Mouse (Mus musculus): ENCODE measurements at regions not wholly inside any gene's neighbourhood (a gene's known extent, or its start where the extent isn't known, plus 50 kb on each side); places are given as distances from the start of the nearest gene placed in this dataset.

- DNase-seq (ENCODE audit: low spot score) (peak; percentile 76), ATAC-seq (ENCODE audit: low read depth) (peak; percentile 37; the same call in 1 of the 2 replicates)
- no peak overlapping the region for H3K4me2 ChIP-seq (ENCODE audit: low read depth, low read length)
- H3K9ac ChIP-seq (ENCODE audit: low read depth, low read length), result no peak overlapping the region
- H3K4me3 ChIP-seq (ENCODE audit: low read depth, low read length), result no peak overlapping the region
- no peaks in the 10 kb centered on the region for H3K27me3 ChIP-seq (replicated peaks; ENCODE audit: control insufficient read depth, insufficient read depth, low read length)
- no peaks in the 10 kb centered on the region for H3K9me3 ChIP-seq (ENCODE audit: control insufficient read depth, low read length)
- H3K4me1 ChIP-seq (ENCODE audit: control insufficient read depth, insufficient read depth, low read length), result peaks cover 5% of the 10 kb centered on the region
- 65% methylated on average over 9 of the region's 9 CpGs for WGBS
- no peaks in the 10 kb centered on the region for H3K36me3 ChIP-seq (ENCODE audit: control insufficient read depth, insufficient read depth, low read length)
- H3K27ac ChIP-seq (replicated peaks; ENCODE audit: low read depth, low read length), result no peak overlapping the region
These were observed 1156.6 kb upstream of the A1bg start for GRCm38 (mm10) chr15:62079155-62080109.

- Histone ChIP-seq H3K9me3 (ENCODE audit: control insufficient read depth, low read length) (no peaks in the 10 kb centered on the region), H3K27ac (replicated peaks; ENCODE audit: low read depth, low read length) (no peak overlapping the region), H3K27me3 (replicated peaks; ENCODE audit: control insufficient read depth, insufficient read depth, low read length) (no peaks in the 10 kb centered on the region), H3K4me2 (ENCODE audit: low read depth, low read length) (no peak overlapping the region), H3K4me3 (ENCODE audit: low read depth, low read length) (no peak overlapping the region), H3K9ac (ENCODE audit: low read depth, low read length) (no peak overlapping the region), H3K36me3 (ENCODE audit: control insufficient read depth, insufficient read depth, low read length) (no peaks in the 10 kb centered on the region), H3K4me1 (ENCODE audit: control insufficient read depth, insufficient read depth, low read length) (peaks cover 5% of the 10 kb centered on the region)
- DNase-seq (ENCODE audit: low spot score) (no peak), ATAC-seq (ENCODE audit: low read depth) (no peak)
- WGBS, result 86% methylated on average over 5 of the region's 5 CpGs
These were observed 1153.9 kb upstream of the A1bg start for GRCm38 (mm10) chr15:62076552-62077234.

- Histone ChIP-seq H3K9me3 (ENCODE audit: control insufficient read depth, low read length) (no peaks in the 10 kb centered on the region), H3K4me3 (ENCODE audit: low read depth, low read length) (no peak overlapping the region), H3K9ac (ENCODE audit: low read depth, low read length) (no peak overlapping the region), H3K4me1 (ENCODE audit: control insufficient read depth, insufficient read depth, low read length) (peaks cover 9% of the 10 kb centered on the region), H3K27me3 (replicated peaks; ENCODE audit: control insufficient read depth, insufficient read depth, low read length) (no peaks in the 10 kb centered on the region), H3K36me3 (ENCODE audit: control insufficient read depth, insufficient read depth, low read length) (no peaks in the 10 kb centered on the region), H3K4me2 (ENCODE audit: low read depth, low read length) (no peak overlapping the region), H3K27ac (replicated peaks; ENCODE audit: low read depth, low read length) (no peak overlapping the region)
- ATAC-seq (ENCODE audit: low read depth) (no peak), DNase-seq (ENCODE audit: low spot score) (no peak)
- 89% methylated on average over 4 of the region's 4 CpGs for WGBS
These were observed 1151.9 kb upstream of the A1bg start for GRCm38 (mm10) chr15:62074735-62075134.

- no peak overlapping the region for H3K9ac ChIP-seq (ENCODE audit: low read depth, low read length)
- H3K4me1 ChIP-seq (ENCODE audit: control insufficient read depth, insufficient read depth, low read length), result peaks cover 4% of the 10 kb centered on the region; the same call in 1 of the 2 replicates
- H3K27ac ChIP-seq (replicated peaks; ENCODE audit: low read depth, low read length), result no peak overlapping the region
- no peak overlapping the region for H3K4me2 ChIP-seq (ENCODE audit: low read depth, low read length)
- no peaks in the 10 kb centered on the region for H3K27me3 ChIP-seq (replicated peaks; ENCODE audit: control insufficient read depth, insufficient read depth, low read length)
- no peak overlapping the region for H3K4me3 ChIP-seq (ENCODE audit: low read depth, low read length)
- DNase-seq (ENCODE audit: low spot score) (no peak), ATAC-seq (ENCODE audit: low read depth) (no peak)
- H3K9me3 ChIP-seq (ENCODE audit: control insufficient read depth, low read length), result no peaks in the 10 kb centered on the region
- H3K36me3 ChIP-seq (ENCODE audit: control insufficient read depth, insufficient read depth, low read length), result no peaks in the 10 kb centered on the region
- 91% methylated on average over 5 of the region's 5 CpGs for WGBS
These were observed 1150.8 kb upstream of the A1bg start for GRCm38 (mm10) chr15:62073595-62073994.

- Histone ChIP-seq H3K4me2 (ENCODE audit: low read depth, low read length) (no peak overlapping the region), H3K27ac (replicated peaks; ENCODE audit: low read depth, low read length) (no peak overlapping the region)
- WGBS, result 74% methylated on average over 2 of the region's 2 CpGs
These were observed 1148.5 kb upstream of the A1bg start for GRCm38 (mm10) chr15:62071311-62071710.

GRCm38 (mm10) chr15:62068422-62069160 is 1145.8 kb upstream of the A1bg start:
- ATAC-seq (ENCODE audit: low read depth), result no peak
- H3K9ac ChIP-seq (ENCODE audit: low read depth, low read length), result no peak overlapping the region
- WGBS, result 60% methylated on average over 11 of the region's 11 CpGs

More at GRCm38 (mm10) chr15:62071311-62071710, 1148.5 kb upstream of the A1bg start:
- Histone ChIP-seq H3K36me3 (ENCODE audit: control insufficient read depth, insufficient read depth, low read length) (no peaks in the 10 kb centered on the region), H3K4me1 (ENCODE audit: control insufficient read depth, insufficient read depth, low read length) (peaks cover 10% of the 10 kb centered on the region; the same call in 1 of the 2 replicates), H3K9ac (ENCODE audit: low read depth, low read length) (no peak overlapping the region), H3K9me3 (ENCODE audit: control insufficient read depth, low read length) (no peaks in the 10 kb centered on the region), H3K4me3 (ENCODE audit: low read depth, low read length) (no peak overlapping the region), H3K27me3 (replicated peaks; ENCODE audit: control insufficient read depth, insufficient read depth, low read length) (no peaks in the 10 kb centered on the region)
- ATAC-seq (ENCODE audit: low read depth) (no peak), DNase-seq (ENCODE audit: low spot score) (peak; percentile 25)

GRCm38 (mm10) chr15:62064399-62064798 is 1141.6 kb upstream of the A1bg start:
- ATAC-seq (ENCODE audit: low read depth), result no peak
- Histone ChIP-seq H3K4me1 (ENCODE audit: control insufficient read depth, insufficient read depth, low read length) (0 out of 2 replicates have a peak, but pooled peaks cover 5% of the 10 kb centered on the region), H3K9me3 (ENCODE audit: control insufficient read depth, low read length) (no peaks in the 10 kb centered on the region), H3K27me3 (replicated peaks; ENCODE audit: control insufficient read depth, insufficient read depth, low read length) (no peaks in the 10 kb centered on the region), H3K4me2 (ENCODE audit: low read depth, low read length) (no peak overlapping the region), H3K9ac (ENCODE audit: low read depth, low read length) (no peak overlapping the region), H3K4me3 (ENCODE audit: low read depth, low read length) (no peak overlapping the region), H3K36me3 (ENCODE audit: control insufficient read depth, insufficient read depth, low read length) (no peaks in the 10 kb centered on the region), H3K27ac (replicated peaks; ENCODE audit: low read depth, low read length) (no peak overlapping the region)
- DNase-seq (ENCODE audit: low spot score), result no peak
- 87% methylated on average over 3 of the region's 3 CpGs for WGBS

More at GRCm38 (mm10) chr15:62068422-62069160, 1145.8 kb upstream of the A1bg start:
- Histone ChIP-seq H3K4me2 (ENCODE audit: low read depth, low read length) (no peak overlapping the region), H3K4me1 (ENCODE audit: control insufficient read depth, insufficient read depth, low read length) (peaks cover 10% of the 10 kb centered on the region; the same call in 1 of the 2 replicates), H3K4me3 (ENCODE audit: low read depth, low read length) (no peak overlapping the region), H3K27ac (replicated peaks; ENCODE audit: low read depth, low read length) (no peak overlapping the region), H3K27me3 (replicated peaks; ENCODE audit: control insufficient read depth, insufficient read depth, low read length) (no peaks in the 10 kb centered on the region), H3K36me3 (ENCODE audit: control insufficient read depth, insufficient read depth, low read length) (no peaks in the 10 kb centered on the region), H3K9me3 (ENCODE audit: control insufficient read depth, low read length) (no peaks in the 10 kb centered on the region)
- no peak for DNase-seq (ENCODE audit: low spot score)

- Histone ChIP-seq H3K4me3 (ENCODE audit: low read depth, low read length) (no peak overlapping the region), H3K4me1 (ENCODE audit: control insufficient read depth, insufficient read depth, low read length) (peaks cover 6% of the 10 kb centered on the region; the same call in 1 of the 2 replicates), H3K27ac (replicated peaks; ENCODE audit: low read depth, low read length) (no peak overlapping the region), H3K36me3 (ENCODE audit: control insufficient read depth, insufficient read depth, low read length) (no peaks in the 10 kb centered on the region), H3K4me2 (ENCODE audit: low read depth, low read length) (no peak overlapping the region), H3K9me3 (ENCODE audit: control insufficient read depth, low read length) (no peaks in the 10 kb centered on the region), H3K9ac (ENCODE audit: low read depth, low read length) (no peak overlapping the region), H3K27me3 (replicated peaks; ENCODE audit: control insufficient read depth, insufficient read depth, low read length) (no peaks in the 10 kb centered on the region)
- ATAC-seq (ENCODE audit: low read depth) (no peak), DNase-seq (ENCODE audit: low spot score) (no peak)
- WGBS, result 94% methylated on average over 2 of the region's 2 CpGs
These were observed 1134.6 kb upstream of the A1bg start for GRCm38 (mm10) chr15:62057449-62057848.
